Mouse (Mus musculus) cerebellum, adult 2 months (tissue): ENCODE measurements at regions not wholly inside any gene's neighbourhood (a gene's known extent, or its start where the extent isn't known, plus 50 kb on each side); places are given as distances from the start of the nearest gene placed in this dataset.

ENCODE experiments used
- CTCF ChIP-seq: fragments of 200-500 bp; IDR thresholded peaks from 2 replicates; pipeline ENCODE4 v1.5.1; 2011; ENCODE audit warnings: low read depth, mild to moderate bottlenecking, control low read depth, low read length, moderate library complexity, borderline replicate concordance; ENCODE audit not compliant: insufficient read depth
- POLR2A ChIP-seq: fragments of 200-500 bp; IDR thresholded peaks from 2 replicates; pipeline ENCODE4 v1.6.1; 2011; ENCODE audit warnings: low read length, control low read depth, borderline replicate concordance; ENCODE audit not compliant: insufficient read depth

DNA sequence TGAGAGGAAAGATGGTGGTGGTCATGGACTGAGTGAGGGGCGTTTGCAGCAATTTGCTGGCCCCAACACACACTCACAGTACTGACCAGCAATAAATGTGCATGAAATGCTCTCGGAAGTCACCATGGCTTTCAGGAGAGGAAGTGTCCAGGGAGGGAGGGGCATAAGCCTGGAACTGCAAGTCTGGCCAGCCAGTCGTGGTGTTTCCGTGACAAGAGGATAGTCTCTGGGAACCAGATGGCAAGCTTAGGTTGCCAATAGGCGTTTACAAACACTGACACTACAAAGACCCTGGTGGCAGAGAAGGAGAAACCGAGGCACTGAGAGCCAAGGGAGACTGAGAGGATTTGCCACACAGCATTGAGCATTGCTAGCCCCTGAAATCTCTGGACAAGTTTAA lies 132.3 kb upstream of the 1600014C23Rik start:
- TF ChIP-seq CTCF, result no peak
- no peak for TF ChIP-seq POLR2A
